Mouse (Mus musculus): ENCODE data around the gene Mvb12a. TPM values are rescaled to one million over a fixed set of nuclear protein-coding genes. Genes with fewer than 3 reads are reported as not detected.
"Not testable (repeated sequence)": the region's sequence is repeated elsewhere in the genome, so short reads cannot be mapped to it uniquely, and the experiment has no call there.

Gene Mvb12a
- total RNA-seq, 2 experiments from 2014 or later, result 9.1 to 18.6 TPM

DNA sequence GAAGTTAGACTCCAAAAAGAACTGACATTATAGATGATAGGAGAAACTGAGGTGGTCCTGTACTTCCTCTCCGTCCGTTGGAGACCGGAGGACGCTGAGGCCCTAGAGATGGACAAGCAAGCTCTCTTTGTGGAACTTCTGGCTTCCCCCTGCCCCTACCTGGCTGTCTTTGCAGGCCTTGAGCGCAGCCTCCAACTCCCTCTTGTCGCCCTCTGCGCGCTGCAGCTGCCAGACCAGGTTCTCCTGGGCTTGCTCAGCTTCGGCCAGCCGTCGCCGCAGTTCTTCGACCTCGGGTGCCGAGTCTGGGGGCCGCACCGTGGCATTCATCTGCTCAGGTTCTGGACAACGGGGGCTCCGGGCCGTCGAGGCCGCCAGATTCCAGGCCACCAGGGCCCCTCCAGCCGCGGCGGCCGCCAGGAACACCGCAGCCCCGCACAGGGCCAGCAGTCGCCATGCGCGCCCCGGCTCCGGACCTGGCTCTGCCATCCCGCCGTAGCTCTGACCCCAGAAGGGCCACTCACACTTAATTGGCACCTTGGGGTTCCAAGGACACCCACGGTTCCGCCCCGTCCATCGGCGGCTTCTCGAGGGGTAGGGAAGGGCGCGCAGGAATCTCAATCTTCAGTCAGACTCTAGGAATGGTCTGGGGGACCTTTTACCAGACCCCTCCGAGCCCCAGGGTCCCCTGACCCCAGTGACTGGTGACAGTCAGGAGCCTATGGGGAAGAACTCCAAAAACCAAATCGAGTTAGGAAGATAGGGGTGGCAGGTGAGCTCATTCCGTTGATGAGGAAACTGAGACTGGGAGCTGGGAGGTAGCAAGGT lies 17.3 kb upstream of the Mvb12a start, which contains the start of gene Ccdc194:
Gene Ccdc194, minus strand, starts transcription at position 486 of the 825 bp plus-strand sequence.
- ATAC-seq (replicated peaks; ENCODE audit: low FRiP score, poor library complexity, severe bottlenecking), result no peak

DNA sequence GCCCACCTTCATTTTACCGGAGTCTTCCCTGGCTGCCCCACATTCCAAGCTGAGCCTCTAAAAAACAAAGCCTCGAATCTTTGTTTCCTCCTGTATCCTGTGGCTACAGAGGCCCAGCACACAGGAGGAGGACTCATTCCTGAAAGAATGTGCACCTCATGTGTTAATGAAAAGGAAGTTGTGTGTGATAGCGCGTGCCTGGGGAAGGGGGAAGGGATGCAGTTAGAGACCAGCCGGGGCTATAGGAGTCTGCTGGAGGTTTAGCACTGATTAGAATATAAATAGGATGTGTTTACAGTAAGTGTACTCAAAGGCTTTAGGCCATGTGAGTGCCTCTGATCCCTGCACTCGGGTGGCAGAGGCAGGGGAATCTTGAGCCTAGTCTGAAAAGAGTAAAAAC lies 16.4 kb upstream of the Mvb12a start:
- ATAC-seq (replicated peaks; ENCODE audit: low FRiP score, poor library complexity, severe bottlenecking), result no peak

- no peak for ATAC-seq (replicated peaks; ENCODE audit: low FRiP score, poor library complexity, severe bottlenecking)
Measured at GRCm38 (mm10) chr8:71527162-71527870, 15.4 kb upstream of the Mvb12a start.

DNA sequence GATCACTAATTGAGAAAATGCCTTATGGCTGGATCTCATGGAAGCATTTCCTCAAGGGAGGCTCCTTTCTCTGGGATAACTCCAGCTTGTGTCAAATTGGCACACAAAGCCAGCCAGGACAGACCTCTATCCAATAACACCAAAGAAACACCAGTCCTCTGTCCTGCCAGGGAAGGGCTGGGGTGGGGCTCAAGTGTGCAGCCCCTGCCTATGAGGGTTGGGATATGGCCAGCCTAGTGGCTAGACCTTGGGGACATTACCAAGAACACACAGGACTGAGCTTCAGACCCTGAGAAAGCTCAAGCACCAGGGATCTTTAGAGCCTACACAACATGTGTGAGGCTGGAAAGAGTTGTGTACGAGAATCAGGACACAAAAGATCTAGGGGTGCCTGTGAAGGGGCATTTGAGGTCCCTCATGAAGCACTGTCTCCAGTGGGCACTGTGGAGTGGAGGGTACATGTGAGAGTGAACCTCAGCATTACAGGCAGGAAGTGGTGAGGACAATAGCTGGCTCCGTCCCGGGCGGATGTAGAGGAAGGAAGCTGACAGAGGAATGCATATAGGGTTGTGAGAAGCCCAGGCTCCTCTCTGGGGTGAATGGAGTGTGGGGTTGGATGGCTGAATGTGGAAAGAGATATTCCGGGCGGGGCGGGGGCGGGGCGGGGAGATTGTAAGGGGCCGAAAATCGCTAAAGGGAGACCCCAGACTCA lies 14.2 kb upstream of the Mvb12a start:
- ATAC-seq (replicated peaks; ENCODE audit: low FRiP score, poor library complexity, severe bottlenecking), result no peak

- ATAC-seq (replicated peaks; ENCODE audit: low FRiP score, poor library complexity, severe bottlenecking), result not testable (repeated sequence)
Measured at GRCm38 (mm10) chr8:71530735-71531467, 11.8 kb upstream of the Mvb12a start.

GRCm38 (mm10) chr8:71534263-71534810 lies 8.4 kb upstream of the Mvb12a start:
- no peak for ATAC-seq (replicated peaks; ENCODE audit: low FRiP score, poor library complexity, severe bottlenecking)

DNA sequence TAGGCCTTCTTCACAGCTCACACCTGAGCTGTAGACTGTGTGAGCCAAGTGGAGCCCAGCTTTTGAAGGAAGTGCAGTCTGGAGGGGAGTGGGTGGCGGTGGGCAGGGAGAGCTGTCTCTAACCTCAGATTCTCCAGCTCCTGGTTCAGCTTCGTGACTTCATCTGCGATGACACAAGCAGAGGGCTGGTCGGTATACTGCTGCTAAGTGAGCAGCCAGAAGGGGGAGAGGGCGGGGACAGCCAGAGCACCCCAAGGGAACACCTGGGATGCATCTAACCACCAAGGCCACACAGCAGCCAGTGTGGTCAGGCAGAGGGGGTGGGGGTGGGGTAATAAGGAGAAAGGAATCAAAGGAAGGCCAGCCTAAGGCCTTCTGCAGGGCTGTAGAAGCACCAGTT lies 7.1 kb upstream of the Mvb12a start:
- ATAC-seq (replicated peaks; ENCODE audit: low FRiP score, poor library complexity, severe bottlenecking), result no peak

DNA sequence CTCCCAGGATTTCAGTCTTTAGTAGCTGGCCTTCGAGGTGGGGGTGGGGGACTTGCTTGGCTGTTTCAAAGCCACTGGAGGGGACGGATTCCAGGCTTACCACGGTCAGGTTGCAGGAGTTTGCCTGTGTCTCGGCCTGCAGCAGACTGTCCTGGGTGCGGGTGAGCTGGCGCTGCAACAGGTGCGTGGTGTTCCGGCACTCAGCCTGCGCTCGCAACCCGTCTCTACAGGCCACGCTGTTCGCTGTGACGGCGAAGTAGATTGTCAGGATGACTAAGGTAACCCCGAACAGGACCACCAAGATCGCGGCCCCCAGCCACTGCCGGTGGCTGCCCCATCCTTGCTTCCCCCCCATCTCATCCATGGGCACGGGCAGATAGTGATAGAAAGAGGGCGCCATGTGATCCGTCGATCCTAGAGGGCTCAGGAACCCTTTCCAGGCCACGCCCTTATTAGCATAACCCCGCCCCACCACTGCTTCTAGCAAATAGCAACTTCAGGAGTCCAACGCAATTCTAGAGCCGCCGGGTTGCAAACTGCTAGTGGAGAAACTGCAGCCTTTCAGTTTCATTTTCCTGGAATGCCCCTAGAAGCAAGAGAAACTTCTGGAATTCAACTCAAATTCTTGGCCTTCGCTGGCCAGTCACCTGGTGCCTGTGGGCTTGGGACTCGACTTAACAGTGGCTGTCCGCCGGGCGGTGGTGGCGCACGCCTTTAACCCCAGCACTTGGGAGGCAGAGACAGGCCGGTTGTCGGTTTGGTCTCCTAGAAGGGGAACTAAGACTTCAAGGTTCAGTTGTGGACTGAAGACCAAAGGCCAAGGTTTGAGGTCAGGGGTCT lies 5.5 kb upstream of the Mvb12a start, which contains the start of gene Bst2:
Gene Bst2, minus strand, starts transcription at position 429 of the 840 bp plus-strand sequence.
- ATAC-seq (replicated peaks; ENCODE audit: low FRiP score, poor library complexity, severe bottlenecking), result peak; percentile 97

DNA sequence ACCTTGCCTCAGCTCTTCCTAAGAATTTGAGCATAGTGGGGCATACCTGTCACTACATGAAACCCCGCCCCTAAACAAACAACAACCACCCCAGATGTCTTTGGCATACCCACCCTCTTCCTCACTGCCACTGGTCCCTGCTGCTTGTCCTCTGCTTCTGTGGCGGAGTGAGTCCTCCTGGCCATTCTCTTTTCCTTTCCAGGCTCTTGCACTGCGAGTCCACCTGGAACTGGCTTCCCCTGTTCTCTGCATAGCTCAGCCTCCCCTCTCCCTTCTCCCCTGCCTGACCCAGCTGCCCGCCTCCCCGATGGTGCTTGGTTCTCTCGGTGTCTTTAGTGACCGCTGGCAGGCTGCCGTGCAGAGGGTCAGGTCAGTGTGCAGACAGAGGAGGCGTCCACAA lies 1.0 kb downstream of the Mvb12a start:
- ATAC-seq (replicated peaks; ENCODE audit: low FRiP score, poor library complexity, severe bottlenecking), result no peak

DNA sequence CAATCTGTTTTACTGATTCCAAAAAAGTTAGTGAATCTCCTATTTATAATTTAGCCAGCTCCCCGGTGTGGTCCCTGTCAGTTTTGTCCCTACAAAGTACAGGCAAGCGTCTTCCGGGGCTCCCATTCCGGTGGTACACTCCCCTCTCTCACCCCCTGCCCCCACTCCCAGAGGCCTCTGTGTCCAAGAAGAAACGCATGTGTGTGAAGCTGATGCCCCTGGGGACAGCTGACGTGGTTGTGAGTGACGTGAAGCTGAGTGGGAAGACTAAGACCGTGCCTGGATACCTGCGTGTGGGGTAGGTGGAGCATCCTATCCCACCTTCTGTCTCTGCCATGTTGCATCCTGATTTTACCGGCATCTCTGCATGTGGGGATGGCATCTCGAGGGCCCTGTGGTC lies 2.3 kb downstream of the Mvb12a start:
- no peak for ATAC-seq (replicated peaks; ENCODE audit: low FRiP score, poor library complexity, severe bottlenecking)

DNA sequence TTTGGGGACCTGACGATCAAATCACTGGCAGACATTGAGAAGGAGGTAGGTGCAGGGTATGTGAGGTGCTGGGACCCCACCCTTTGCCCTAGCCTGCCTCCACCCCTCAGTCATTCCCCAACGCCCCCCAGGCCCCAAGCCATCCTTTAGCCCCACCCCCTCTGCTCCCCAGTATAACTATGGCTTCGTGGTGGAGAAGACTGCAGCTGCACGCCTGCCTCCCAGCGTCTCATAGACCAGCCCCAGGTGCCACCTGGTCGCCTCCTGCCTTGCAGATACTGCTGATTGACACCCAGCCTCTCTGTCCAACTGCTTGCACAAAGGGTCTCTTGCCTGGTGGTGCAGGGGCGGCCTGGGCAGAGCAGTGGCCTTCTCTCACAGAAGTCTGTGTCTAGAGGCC lies 4.9 kb downstream of the Mvb12a start:
- ATAC-seq (replicated peaks; ENCODE audit: low FRiP score, poor library complexity, severe bottlenecking), result no peak

DNA sequence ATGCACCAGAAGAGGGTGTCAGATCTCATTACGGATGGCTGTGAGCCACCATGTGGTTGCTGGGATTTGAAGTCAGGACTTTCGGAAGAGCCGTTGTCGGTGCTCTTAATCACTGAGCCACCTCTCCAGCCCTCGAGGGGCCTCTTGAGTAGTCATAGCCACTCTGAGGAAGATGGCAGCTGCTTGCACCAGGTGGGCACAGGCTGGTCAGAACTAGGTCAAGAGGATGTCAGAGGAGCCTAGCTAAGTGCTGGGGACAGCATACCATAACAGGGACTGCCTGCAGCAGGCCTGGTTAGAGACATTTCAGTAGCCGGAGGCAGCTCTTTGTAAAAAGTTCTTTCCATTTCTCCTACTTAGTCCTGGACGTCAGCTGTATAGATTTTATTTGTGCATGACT lies 8.0 kb downstream of the Mvb12a start:
- no peak for ATAC-seq (replicated peaks; ENCODE audit: low FRiP score, poor library complexity, severe bottlenecking)

DNA sequence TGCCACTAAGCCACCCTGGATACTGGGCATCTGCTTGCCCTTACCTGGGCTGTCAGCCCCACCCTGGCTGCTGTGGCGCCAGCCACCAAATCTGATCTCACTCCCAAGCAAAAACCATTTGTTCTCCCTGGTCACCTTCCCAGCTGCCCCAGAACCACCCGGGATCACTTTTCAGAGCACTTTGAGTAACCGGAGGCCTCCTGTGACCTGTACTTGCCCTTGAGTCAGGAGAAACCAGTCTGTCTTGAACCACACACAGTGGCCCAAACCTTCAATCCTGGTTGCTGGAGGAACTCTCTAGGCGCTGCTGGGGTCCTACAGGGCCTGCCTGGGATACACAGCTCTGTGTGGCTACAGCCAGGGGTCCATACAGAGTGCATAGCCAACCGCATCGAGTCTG lies 10.0 kb downstream of the Mvb12a start:
- no peak for ATAC-seq (replicated peaks; ENCODE audit: low FRiP score, poor library complexity, severe bottlenecking)

- no peak for ATAC-seq (replicated peaks; ENCODE audit: low FRiP score, poor library complexity, severe bottlenecking)
Measured at GRCm38 (mm10) chr8:71554001-71554400, 11.3 kb downstream of the Mvb12a start.

GRCm38 (mm10) chr8:71554644-71555043 lies 11.9 kb downstream of the Mvb12a start:
- ATAC-seq (replicated peaks; ENCODE audit: low FRiP score, poor library complexity, severe bottlenecking), result no peak

- ATAC-seq (replicated peaks; ENCODE audit: low FRiP score, poor library complexity, severe bottlenecking), result no peak
Measured at GRCm38 (mm10) chr8:71558071-71558957, 15.6 kb downstream of the Mvb12a start, which contains the start of gene Tmem221. Gene Tmem221, minus strand, starts transcription at chr8:71558871.

DNA sequence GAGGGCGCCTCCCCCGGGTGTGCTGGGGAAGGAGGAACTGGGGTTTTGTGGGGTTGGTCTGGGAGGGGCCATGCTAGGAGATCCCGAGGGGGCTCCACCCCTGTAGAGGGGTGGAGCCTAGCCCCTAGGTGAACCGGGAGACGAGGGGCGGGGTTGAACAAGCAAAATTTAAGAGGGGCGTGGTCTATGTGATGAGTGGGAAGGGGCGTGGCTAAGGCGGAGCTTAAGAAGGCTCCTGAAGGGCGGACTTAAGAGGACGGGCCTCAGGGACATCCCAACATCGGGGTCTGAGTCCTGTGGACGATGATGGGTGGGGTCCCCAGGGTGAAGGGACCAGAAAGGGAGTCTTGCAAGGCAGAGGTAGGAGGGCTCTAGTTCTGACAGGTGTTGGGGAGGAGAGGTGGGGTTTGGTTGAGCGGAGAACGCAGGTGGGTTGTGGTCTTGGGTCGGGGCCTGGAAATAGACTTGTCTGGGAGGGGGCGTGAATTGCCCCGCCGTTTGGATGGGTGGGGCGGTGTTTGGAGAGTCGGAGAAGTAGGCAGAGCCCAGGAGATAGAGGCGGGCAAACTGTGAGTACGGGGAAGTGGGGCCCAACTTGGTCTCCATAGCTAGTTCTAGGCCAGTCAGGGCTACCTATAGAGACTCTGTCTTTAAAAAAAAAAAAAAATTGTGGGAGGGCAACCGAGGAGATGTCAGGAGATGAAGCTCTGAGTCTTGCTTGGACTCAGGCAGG lies 16.4 kb downstream of the Mvb12a start:
- peak; percentile 49; the same call in 1 of the 2 replicates for ATAC-seq (replicated peaks; ENCODE audit: low FRiP score, poor library complexity, severe bottlenecking)
